Mouse (Mus musculus): Measurements from ENCODE around the gene Fhl2.
A peak's percentile ranks its signal among the peaks of the same experiment; 100 is the strongest.

Fhl2 gene

GRCm38 (mm10) chr1:43112882-43113281 is 83.9 kb downstream of the Fhl2 start:
- DNase-seq (ENCODE audit: low read depth, low spot score): peak; percentile 50

GRCm38 (mm10) chr1:43110556-43110955 is 86.2 kb downstream of the Fhl2 start:
- peak; percentile 66 for DNase-seq (ENCODE audit: low read depth, low spot score)

- no peak for DNase-seq (ENCODE audit: low read depth, low spot score)
Observed at GRCm38 (mm10) chr1:43108729-43109128, 88.1 kb downstream of the Fhl2 start.

GRCm38 (mm10) chr1:43098031-43098984 is 98.5 kb downstream of the Fhl2 start, which contains the start of the genes Tgfbrap1 and AI597479:
TSS of gene Tgfbrap1 (minus strand) at chr1:43098637.
TSS of gene AI597479 (plus strand) at chr1:43098710.
- DNase-seq (ENCODE audit: low read depth, low spot score): peak; percentile 94

GRCm38 (mm10) chr1:43094206-43094605 is 102.6 kb downstream of the Fhl2 start:
- no peak for DNase-seq (ENCODE audit: low read depth, low spot score)

GRCm38 (mm10) chr1:43092056-43093015 is 104.4 kb downstream of the Fhl2 start:
- DNase-seq (ENCODE audit: low read depth, low spot score): peak; percentile 71

- DNase-seq (ENCODE audit: low read depth, low spot score): no peak
Observed at GRCm38 (mm10) chr1:43091306-43092055, 105.3 kb downstream of the Fhl2 start.

- DNase-seq (ENCODE audit: low read depth, low spot score): no peak
Observed at GRCm38 (mm10) chr1:43090418-43090817, 106.4 kb downstream of the Fhl2 start.

GRCm38 (mm10) chr1:43082946-43083345 is 113.8 kb downstream of the Fhl2 start:
- no peak for DNase-seq (ENCODE audit: low read depth, low spot score)

- DNase-seq (ENCODE audit: low read depth, low spot score): no peak
Observed at GRCm38 (mm10) chr1:43078124-43078523, 118.7 kb downstream of the Fhl2 start.

- DNase-seq (ENCODE audit: low read depth, low spot score): no peak
Observed at GRCm38 (mm10) chr1:43074791-43075190, 122.0 kb downstream of the Fhl2 start.
